24 mouse cellular contexts compared by ENCODE assay signal in the genomic region with DNA sequence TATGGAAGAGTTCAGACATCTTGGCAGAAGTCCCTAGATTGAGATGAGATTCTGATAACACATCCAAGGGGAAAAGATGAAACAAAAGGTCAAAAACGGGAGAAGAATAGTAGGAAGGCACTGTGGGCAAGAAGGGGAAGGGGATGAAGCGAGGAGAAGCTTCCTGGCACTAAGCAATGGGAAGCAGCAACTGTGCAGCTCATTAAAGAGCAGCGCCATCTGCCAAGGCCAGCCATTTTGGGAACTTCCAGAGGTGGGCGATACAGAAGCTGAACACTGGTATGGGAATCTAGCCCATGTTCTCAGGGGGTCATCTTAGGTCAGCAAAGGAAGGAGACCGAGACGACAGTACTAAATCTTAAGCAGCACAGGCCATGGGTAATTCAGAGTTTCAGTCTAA. TPM values are rescaled to one million over a fixed set of nuclear protein-coding genes. Genes with fewer than 3 reads are reported as not detected.
DNase-seq lines count a peak whose midpoint lies in the region; ATAC-seq and TF ChIP-seq lines count a peak whose summit lies in the region.
"Had no signal": no experiment of that assay in that cellular context is flagged by ENCODE, and none has a peak within 500 bp of the region (broad histone marks: within the 10 kb centered on the region; RNA-seq: fewer than 3 reads in every experiment).

No protein-coding gene starts in this region.

- H3K27ac ChIP-seq in gastrocnemius, adult 2 months = peak overlapping the region; percentile 75
- H3K27ac ChIP-seq in kidney, embryonic 16.5 days (ENCODE audit: low read length) = peak overlapping the region; percentile 76
- peak overlapping the region; percentile 43 for H3K27ac ChIP-seq in embryonic fibroblast, embryonic 13.5 days (ENCODE audit: insufficient read depth, low read length)
- H3K27ac ChIP-seq: forebrain, embryonic 15.5 days; hindbrain, postnatal 0 days; limb, embryonic 13.5 days; liver, embryonic 13.5 days; neural tube, embryonic 15.5 days had no signal

- ATAC-seq in kidney, embryonic 16.5 days (ENCODE audit: low FRiP score, low TSS enrichment) = peak; percentile 37; the same call in 1 of the 2 replicates
- ATAC-seq: CD4-positive, CD25-positive, alpha-beta regulatory T cell, adult 4 months; forebrain, embryonic 15.5 days; hindbrain, postnatal 0 days had no signal

- TF ChIP-seq POLR2A in embryonic fibroblast, embryonic 13.5 days (IDR thresholded peaks at IDR 0.05; ENCODE audit: low read depth, low read length) = no peak

- no peak overlapping the region for H3K4me3 ChIP-seq in gastrocnemius, adult 2 months
- H3K4me3 ChIP-seq in kidney, embryonic 16.5 days (ENCODE audit: low read length) = no peak overlapping the region
- no peak overlapping the region for H3K4me3 ChIP-seq in embryonic fibroblast, embryonic 13.5 days (ENCODE audit: insufficient read depth, low read length)
- H3K4me3 ChIP-seq: embryonic facial prominence, embryonic 15.5 days; forebrain, embryonic 15.5 days; heart, embryonic 12.5 days; limb, embryonic 13.5 days; liver, embryonic 13.5 days; neural tube, embryonic 15.5 days had no signal

- no peaks in the 10 kb centered on the region for H3K36me3 ChIP-seq in kidney, embryonic 16.5 days (ENCODE audit: insufficient read depth, low read length)
- H3K36me3 ChIP-seq: embryonic facial prominence, embryonic 15.5 days; forebrain, embryonic 15.5 days; heart, embryonic 12.5 days; limb, embryonic 13.5 days; liver, embryonic 13.5 days; neural tube, embryonic 15.5 days had no signal

- H3K9me3 ChIP-seq in kidney, embryonic 16.5 days (ENCODE audit: low read length) = no peaks in the 10 kb centered on the region
- H3K9me3 ChIP-seq: embryonic facial prominence, embryonic 15.5 days; forebrain, embryonic 15.5 days; heart, embryonic 12.5 days; limb, embryonic 13.5 days; liver, embryonic 13.5 days; neural tube, embryonic 15.5 days had no signal

- intact Hi-C loops in gastrocnemius, adult 2 months (cut with DNase I) = no loop called here
- intact Hi-C loops in left cerebral cortex, postnatal 14 days (cut with DNase I) = no loop called here
- intact Hi-C loops in left cerebral cortex, postnatal 4 days (cut with DNase I) = no loop called here

- WGBS in kidney, embryonic 16.5 days = 65% methylated on average over 6 of the region's 6 CpGs

- H3K4me1 ChIP-seq in kidney, embryonic 16.5 days (ENCODE audit: insufficient read depth, low read length) = peaks cover 46% of the 10 kb centered on the region
- peaks cover 32% of the 10 kb centered on the region for H3K4me1 ChIP-seq in embryonic fibroblast, embryonic 13.5 days (ENCODE audit: control insufficient read depth, insufficient read depth, low read length)

- no peak for DNase-seq in gastrocnemius, adult 2 months
- DNase-seq in gastrocnemius, postnatal 25 days = no peak
- no peak for DNase-seq in kidney, postnatal 14 days
- DNase-seq in left cerebral cortex, postnatal 14 days (ENCODE audit: low spot score in 2 of 2) = peak; percentile 44 to 55
- DNase-seq in left cerebral cortex, postnatal 4 days = no peak
- no peak for DNase-seq in cerebellum, adult 8-10 months
- DNase-seq: adrenal gland, postnatal 14 days; cerebellum, adult 9-11 months; heart, postnatal 10 days; kidney, adult 8-10 months; liver, embryonic 13.5 days; lung, adult 2 months; lung, postnatal 14 days; thymus, postnatal 14 days had no signal

- H3K9ac ChIP-seq in kidney, embryonic 16.5 days (replicated peaks; ENCODE audit: low read length) = no peak overlapping the region
- H3K9ac ChIP-seq: embryonic facial prominence, embryonic 15.5 days; forebrain, embryonic 15.5 days; heart, embryonic 12.5 days; limb, embryonic 13.5 days; liver, embryonic 13.5 days; neural tube, embryonic 15.5 days had no signal

- no peaks in the 10 kb centered on the region for H3K27me3 ChIP-seq in kidney, embryonic 16.5 days (ENCODE audit: insufficient read depth, low read length)
- H3K27me3 ChIP-seq: embryonic facial prominence, embryonic 15.5 days; heart, embryonic 12.5 days; limb, embryonic 13.5 days; liver, embryonic 13.5 days; neural tube, embryonic 15.5 days had no signal

- no peak overlapping the region for H3K4me2 ChIP-seq in kidney, embryonic 16.5 days (replicated peaks; ENCODE audit: low read depth, low read length)
- H3K4me2 ChIP-seq: embryonic facial prominence, embryonic 15.5 days; forebrain, embryonic 15.5 days; heart, embryonic 12.5 days; limb, embryonic 13.5 days; liver, embryonic 13.5 days; midbrain, embryonic 11.5 days; neural tube, embryonic 15.5 days had no signal

- no peak for TF ChIP-seq CTCF in gastrocnemius, adult 2 months (IDR thresholded peaks at IDR 0.05)
- no peak for TF ChIP-seq CTCF in embryonic fibroblast, embryonic 13.5 days (IDR thresholded peaks at IDR 0.05; ENCODE audit: borderline replicate concordance, insufficient read depth, low read length)

RNA-seq across cellular contexts. Expression of gene Igfbp7, which starts 44.2 kb away (rescaled TPM):
- 10 to 100 TPM; 63.6 to 92.5 TPM for total RNA-seq in gastrocnemius, adult 2 months (2021)
- 100 to 1,000 TPM; 105 to 156 TPM for total RNA-seq in gastrocnemius, postnatal 25 days (2021)
- 455 and 475 TPM in 2 replicates for polyA plus RNA-seq in kidney, embryonic 16.5 days (2015; fragmentation: Nextera tagmentation; extraction: Ambion mirVana)
- total RNA-seq in left cerebral cortex, postnatal 14 days (2021) = 10 to 100 TPM; 66.5 to 70.9 TPM
- 10 to 100 TPM; 35.5 to 40.3 TPM for total RNA-seq in left cerebral cortex, postnatal 4 days (2021)
- polyA plus RNA-seq in embryonic fibroblast, embryonic 13.5 days (2011; ENCODE audit: insufficient read length, low read depth, missing spikeins) = 406 and 784 TPM in 2 replicates

RNA-seq across cellular contexts. Expression of gene Polr2b, which starts 53.7 kb away (rescaled TPM):
- total RNA-seq in gastrocnemius, adult 2 months (2021) = 10 to 100 TPM; 26.3 to 30.2 TPM
- total RNA-seq in gastrocnemius, postnatal 25 days (2021) = 10 to 100 TPM; 21.5 TPM
- 70.5 and 70.8 TPM in 2 replicates for polyA plus RNA-seq in kidney, embryonic 16.5 days (2015; fragmentation: Nextera tagmentation; extraction: Ambion mirVana)
- total RNA-seq in left cerebral cortex, postnatal 14 days (2021) = 10 to 100 TPM; 46.6 to 51.7 TPM
- total RNA-seq in left cerebral cortex, postnatal 4 days (2021) = 10 to 100 TPM; 55.4 to 59.3 TPM
- 84.9 and 88.8 TPM in 2 replicates for polyA plus RNA-seq in embryonic fibroblast, embryonic 13.5 days (2011; ENCODE audit: insufficient read length, low read depth, missing spikeins)

RNA-seq across cellular contexts. Expression of gene Noa1, which starts 53.8 kb away (rescaled TPM):
- 10 to 100 TPM; 12.8 to 20.4 TPM for total RNA-seq in gastrocnemius, adult 2 months (2021)
- 10 to 100 TPM; 12.8 to 18.0 TPM for total RNA-seq in gastrocnemius, postnatal 25 days (2021)
- polyA plus RNA-seq in kidney, embryonic 16.5 days (2015; fragmentation: Nextera tagmentation; extraction: Ambion mirVana) = 34.2 and 35.9 TPM in 2 replicates
- total RNA-seq in left cerebral cortex, postnatal 14 days (2021) = 10 to 100 TPM; 22.8 to 24.6 TPM
- total RNA-seq in left cerebral cortex, postnatal 4 days (2021) = 10 to 100 TPM; 27.3 to 30.0 TPM
- 13.7 and 15.7 TPM in 2 replicates for polyA plus RNA-seq in embryonic fibroblast, embryonic 13.5 days (2011; ENCODE audit: insufficient read length, low read depth, missing spikeins)

Comparison
In these comparisons a context has a peak if more than half of its experiments do, and no peak if none do; other contexts are left out.
1. DNase-seq: peak in left cerebral cortex, postnatal 14 days (2 of 2); none in gastrocnemius, adult 2 months (single experiment), gastrocnemius, postnatal 25 days (single experiment), kidney, postnatal 14 days (single experiment), left cerebral cortex, postnatal 4 days (single experiment) and cerebellum, adult 8-10 months (single experiment).
2. Peak in every context shown above with its lines, with median percentiles within 50 percentile points of each other: H3K27ac ChIP-seq.